Mouse (Mus musculus) left cerebral cortex, adult 8-10 months (tissue): ENCODE results near the gene Rsad1. TPM values are rescaled to one million over a fixed set of nuclear protein-coding genes. Genes with fewer than 3 reads are reported as not detected.
A peak's percentile ranks its signal among the peaks of the same experiment; 100 is the strongest.

Experiments used
- DNase-seq, 2 experiments: peaks; one replicate each; pipeline ENCODE4 v3.0.0; 2022; ENCODE audit warnings: low spot score in 2 of 2
- total RNA-seq, 4 experiments: library from RNA; stranded (reverse); gene quantifications; 2 replicates each; pipeline ENCODE4 v1.2.4; 2022

Rsad1 gene
- total RNA-seq, 4 experiments from 2014 or later: 13.8 to 19.5 (median 16.1) TPM

DNA sequence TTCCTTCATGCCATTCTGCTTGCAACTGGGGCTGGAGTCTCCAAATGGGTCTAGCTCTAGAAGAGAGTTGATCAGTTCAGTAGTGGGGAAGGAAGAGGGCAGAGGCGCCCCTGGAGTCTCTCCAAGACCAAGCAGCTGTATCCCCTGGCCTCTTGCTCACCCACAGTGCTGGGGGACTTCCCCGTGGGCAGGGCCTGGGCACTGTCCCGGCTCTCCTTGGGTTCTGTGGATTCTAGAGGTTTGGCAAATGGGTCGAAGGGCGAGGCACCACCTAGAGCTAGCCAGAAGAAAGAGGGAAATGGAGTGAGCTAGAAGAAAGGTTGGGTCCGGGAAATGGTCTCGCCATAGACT lies 57.3 kb downstream of the Rsad1 start:
- no peak for DNase-seq

DNA sequence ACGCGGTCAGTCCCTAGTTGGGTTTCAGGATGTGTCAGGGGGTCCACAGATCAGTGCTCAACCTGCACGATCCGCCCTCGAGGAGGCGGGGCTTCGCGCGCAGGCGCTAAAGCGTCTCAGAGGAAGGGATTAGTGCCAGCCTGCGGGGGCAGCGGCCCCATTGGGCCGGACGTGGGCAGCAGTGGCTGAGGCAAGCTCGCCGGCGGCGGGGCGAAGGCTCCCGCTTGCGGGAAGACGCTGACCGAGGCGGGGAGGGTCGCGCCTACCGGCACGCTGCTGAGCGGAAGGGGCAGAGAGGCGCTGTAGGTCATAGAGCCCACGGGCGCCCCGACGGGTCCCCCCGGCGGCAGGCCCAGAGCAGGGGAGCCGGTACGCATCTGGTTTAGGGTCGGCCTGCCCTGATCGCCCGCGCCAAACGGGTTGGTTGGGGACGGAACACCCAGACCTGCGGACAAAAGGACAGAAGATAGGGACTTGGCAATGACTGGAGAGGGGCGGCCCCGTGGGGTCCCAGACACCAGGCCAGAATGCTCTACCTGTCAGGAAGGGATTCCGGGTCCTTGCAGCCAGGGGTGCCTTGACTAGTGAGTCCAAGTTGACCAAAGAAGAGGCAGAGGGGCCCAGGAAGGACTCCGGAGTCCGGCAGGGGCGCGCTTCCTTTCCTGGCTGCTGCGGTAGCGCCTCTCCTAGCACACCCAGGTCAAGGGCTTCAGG lies 57.9 kb downstream of the Rsad1 start:
- peak in 1 of 2 experiments; percentile 46 for DNase-seq

Other genes with a start within 250 kb of the Rsad1 start
- gene Luc7l3, start 227.3 kb downstream of the Rsad1 start, total RNA-seq: 100 to 1,000 TPM in 2 of 4 experiments, 10 to 100 TPM in 2; 83.7 to 111 (median 97.4) TPM
- 100 to 1,000 TPM; 136 to 147 (median 145) TPM for gene Ankrd40, start 221.3 kb downstream of the Rsad1 start, total RNA-seq
- 1 to 10 TPM; 2.4 to 8.0 (median 3.4) TPM for gene Abcc3, start 156.3 kb downstream of the Rsad1 start, total RNA-seq
- 10 to 100 TPM; 58.2 to 71.7 (median 64.6) TPM for gene Cacna1g, start 75.1 kb downstream of the Rsad1 start, total RNA-seq
- gene Spata20, start 63.1 kb downstream of the Rsad1 start, total RNA-seq: 1 to 10 TPM in 1 of 4 experiments, under 1 TPM in 1, not detected in 2; 0.35 to 1.4 TPM
- gene Epn3, start 49.3 kb downstream of the Rsad1 start, total RNA-seq: 1 to 10 TPM; 1.1 to 3.7 (median 2.6) TPM
- gene Mycbpap, start 27.5 kb downstream of the Rsad1 start, total RNA-seq: 1 to 10 TPM; 3.6 to 7.2 (median 5.6) TPM
- gene Chad, start 15.8 kb upstream of the Rsad1 start, total RNA-seq: under 1 TPM in 1 of 4 experiments, not detected in 3; 0.44 TPM
- 10 to 100 TPM; 16.8 to 19.7 (median 18.8) TPM for gene Acsf2, start 52.6 kb upstream of the Rsad1 start, total RNA-seq
- gene Lrrc59, start 80.5 kb upstream of the Rsad1 start, total RNA-seq: 10 to 100 TPM; 84.0 to 91.2 (median 86.3) TPM
- 10 to 100 TPM; 62.7 to 75.7 (median 69.0) TPM for gene Mrpl27, start 104.5 kb upstream of the Rsad1 start, total RNA-seq
- under 1 TPM in 1 of 4 experiments, not detected in 3; 0.19 TPM for gene Eme1, start 104.7 kb upstream of the Rsad1 start, total RNA-seq
- 10 to 100 TPM; 25.9 to 27.8 (median 26.7) TPM for gene Xylt2, start 128.3 kb upstream of the Rsad1 start, total RNA-seq
- not detected for gene Gm11541, start 155.2 kb upstream of the Rsad1 start, total RNA-seq
- under 1 TPM in 2 of 4 experiments, not detected in 2; 0.27 to 0.51 TPM for gene Cdc34b, start 192.5 kb upstream of the Rsad1 start, total RNA-seq
- gene Tmem92, start 233.4 kb upstream of the Rsad1 start, total RNA-seq: not detected